Mouse (Mus musculus) ES-E14 (cell line): ENCODE results near the gene Trpm8.

Source experiments
- CHD2 ChIP-seq: IDR thresholded peaks from 2 replicates; pipeline ENCODE4 v1.6.1; 2014; ENCODE audit warnings: mild to moderate bottlenecking, low read depth, low read length, inconsistent platforms
- HCFC1 ChIP-seq: IDR thresholded peaks from 2 replicates; pipeline ENCODE4 v1.6.1; 2012; ENCODE audit warnings: low read length, inconsistent platforms, borderline replicate concordance; ENCODE audit not compliant: insufficient read depth
- MAFK ChIP-seq: IDR thresholded peaks from 2 replicates; pipeline ENCODE4 v1.6.1; 2014; ENCODE audit warnings: mild to moderate bottlenecking, low read depth, low read length, inconsistent platforms; ENCODE audit not compliant: insufficient read depth
- ZC3H11A ChIP-seq: IDR thresholded peaks from 2 replicates; pipeline ENCODE4 v1.6.1; 2012; ENCODE audit warnings: low read depth, mild to moderate bottlenecking, inconsistent platforms, low read length, borderline replicate concordance
- ZNF384 ChIP-seq: IDR thresholded peaks from 2 replicates; pipeline ENCODE4 v1.6.1; 2012; ENCODE audit warnings: low read depth, low read length, inconsistent platforms

DNA sequence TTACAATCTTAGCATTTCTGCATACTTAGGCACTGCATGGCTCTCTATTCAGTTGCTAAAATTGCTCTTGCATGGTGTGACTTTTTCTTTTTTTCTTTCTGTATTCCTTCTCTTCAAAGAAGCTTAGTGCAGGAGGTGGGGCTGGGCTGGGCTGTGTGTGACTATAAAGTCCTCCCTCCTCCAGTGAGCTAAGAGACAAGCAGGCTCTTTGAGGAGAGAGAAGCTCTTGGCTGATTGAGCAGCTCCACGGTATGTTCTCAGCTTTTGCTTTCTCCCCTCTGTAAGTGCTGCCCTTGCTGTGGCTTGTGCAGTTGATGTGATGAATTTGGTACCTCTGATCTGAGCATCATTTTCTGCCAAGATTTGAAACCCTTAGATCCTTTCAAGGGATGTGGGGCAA lies 29.1 kb downstream of the Trpm8 start:
- TF ChIP-seq MAFK (no peak), HCFC1 (no peak), ZC3H11A (no peak), CHD2 (no peak), ZNF384 (no peak)
